Mouse (Mus musculus) hindbrain, embryonic 10.5 days (tissue): Measurements from ENCODE around the gene Tmem116. TPM values are rescaled to one million over a fixed set of nuclear protein-coding genes. Genes with fewer than 3 reads are reported as not detected.
"Not testable (repeated sequence)": the region's sequence is repeated elsewhere in the genome, so short reads cannot be mapped to it uniquely, and the experiment has no call there.

Experiments
- DNase-seq: peaks from one replicate; pipeline ENCODE4 v3.0.0-alpha.2; 2017; ENCODE audit warnings: low spot score
- H3K27ac ChIP-seq: fragments of 300-500 bp; sonication (generic); 2 replicates; pipeline ENCODE4 v1.5.1; 2016; ENCODE audit warnings: mild to moderate bottlenecking, moderate library complexity
- H3K27me3 ChIP-seq: fragments of 300-500 bp; sonication (generic); 2 replicates; pipeline ENCODE4 v1.6.1; 2016; ENCODE audit warnings: mild to moderate bottlenecking; ENCODE audit not compliant: poor library complexity, insufficient read depth, severe bottlenecking
- H3K36me3 ChIP-seq: fragments of 300-500 bp; sonication (generic); 2 replicates; pipeline ENCODE4 v1.6.1; 2016; ENCODE audit warnings: mild to moderate bottlenecking, moderate library complexity
- H3K4me1 ChIP-seq: fragments of 300-500 bp; sonication (generic); replicated peaks from 2 replicates; pipeline ENCODE4 v1.6.1; 2016; ENCODE audit warnings: mild to moderate bottlenecking
- H3K4me3 ChIP-seq: fragments of 300-500 bp; sonication (generic); 2 replicates; pipeline ENCODE4 v1.5.1; 2016; ENCODE audit warnings: mild to moderate bottlenecking, moderate library complexity
- H3K9me3 ChIP-seq: fragments of 300-500 bp; sonication (generic); 2 replicates; pipeline ENCODE4 v1.6.1; 2016; ENCODE audit warnings: mild to moderate bottlenecking, moderate library complexity
- WGBS: fragments of 180-500 bp; shearing (Covaris S2); methylation state at CpG from one replicate; pipeline ENCODE4 v1.1.7; 2016; 5-methylcytosine and 5-hydroxymethylcytosine counted together
- polyA plus RNA-seq: library from polyadenylated mRNA; unstranded; fragments of >200 nt; fragmentation: Nextera tagmentation; extraction: Ambion mirVana; gene quantifications from 2 replicates; pipeline ENCODE4 v1.2.1, GENCODE M21; 2016

The Tmem116 gene
- polyA plus RNA-seq, 1 experiment from 2014 or later: 0.93 TPM

DNA sequence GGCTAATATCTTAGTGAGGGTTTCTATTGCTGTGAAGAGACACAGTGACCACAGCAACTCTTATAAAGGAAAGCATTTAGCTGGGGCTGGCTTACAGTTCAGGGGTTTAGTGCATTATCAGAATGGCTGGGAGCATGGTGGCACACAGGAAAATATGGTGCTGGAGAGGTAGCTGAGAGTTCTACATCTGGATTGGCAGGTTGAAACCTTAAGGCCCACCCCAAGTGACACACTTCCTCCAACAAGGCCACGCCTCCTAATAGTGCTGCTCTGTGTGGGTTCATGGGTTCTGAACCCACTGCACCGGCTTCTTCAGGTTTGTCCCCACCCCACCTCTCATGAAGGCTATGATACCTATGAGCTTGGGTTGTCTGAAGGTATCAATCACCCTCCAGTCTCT lies 20.7 kb downstream of the Tmem116 start:
- Histone ChIP-seq H3K4me3 (no peak overlapping the region), H3K36me3 (no peaks in the 10 kb centered on the region), H3K27me3 (no peaks in the 10 kb centered on the region), H3K27ac (no peak overlapping the region), H3K4me1 (0 out of 2 replicates have a peak, but pooled peaks cover 8% of the 10 kb centered on the region), H3K9me3 (no peaks in the 10 kb centered on the region)
- DNase-seq: no peak
- WGBS: 86% methylated on average over 2 of the region's 2 CpGs

GRCm38 (mm10) chr5:121474610-121475009 lies 22.9 kb downstream of the Tmem116 start:
- DNase-seq: no peak
- H3K9me3 ChIP-seq: no peaks in the 10 kb centered on the region
- H3K4me3 ChIP-seq: no peak overlapping the region
- no peaks in the 10 kb centered on the region for H3K27me3 ChIP-seq
- whole genome bisulfite sequencing: 81% methylated on average over 7 of the region's 7 CpGs
- no peaks in the 10 kb centered on the region for H3K36me3 ChIP-seq
- H3K4me1 ChIP-seq: 0 out of 2 replicates have a peak, but pooled peaks cover 8% of the 10 kb centered on the region
- H3K27ac ChIP-seq: no peak overlapping the region

- H3K27me3 ChIP-seq: no peaks in the 10 kb centered on the region
- no peak for DNase-seq
- H3K4me3 ChIP-seq: no peak overlapping the region
- H3K27ac ChIP-seq: no peak overlapping the region
- H3K4me1 ChIP-seq: 0 out of 2 replicates have a peak, but pooled peaks cover 8% of the 10 kb centered on the region
- no peaks in the 10 kb centered on the region for H3K36me3 ChIP-seq
- 92% methylated on average over 1 of the region's 1 CpGs for whole genome bisulfite sequencing
- no peaks in the 10 kb centered on the region for H3K9me3 ChIP-seq
Observed at GRCm38 (mm10) chr5:121476040-121476439, 24.3 kb downstream of the Tmem116 start.

- Histone ChIP-seq H3K9me3 (no peaks in the 10 kb centered on the region), H3K36me3 (no peaks in the 10 kb centered on the region), H3K4me1 (no peaks in the 10 kb centered on the region), H3K27ac (no peak overlapping the region), H3K4me3 (no peak overlapping the region), H3K27me3 (no peaks in the 10 kb centered on the region)
- 42% methylated on average over 3 of the region's 3 CpGs for WGBS
- no peak for DNase-seq
Observed at GRCm38 (mm10) chr5:121477680-121478079, 26.0 kb downstream of the Tmem116 start.

- Histone ChIP-seq H3K27me3 (no peaks in the 10 kb centered on the region), H3K9me3 (no peaks in the 10 kb centered on the region), H3K27ac (no peak overlapping the region), H3K4me1 (no peaks in the 10 kb centered on the region), H3K36me3 (no peaks in the 10 kb centered on the region), H3K4me3 (no peak overlapping the region)
- DNase-seq: no peak
- WGBS: 88% methylated on average over 5 of the region's 5 CpGs
Observed at GRCm38 (mm10) chr5:121484801-121485200, 33.1 kb downstream of the Tmem116 start.

DNA sequence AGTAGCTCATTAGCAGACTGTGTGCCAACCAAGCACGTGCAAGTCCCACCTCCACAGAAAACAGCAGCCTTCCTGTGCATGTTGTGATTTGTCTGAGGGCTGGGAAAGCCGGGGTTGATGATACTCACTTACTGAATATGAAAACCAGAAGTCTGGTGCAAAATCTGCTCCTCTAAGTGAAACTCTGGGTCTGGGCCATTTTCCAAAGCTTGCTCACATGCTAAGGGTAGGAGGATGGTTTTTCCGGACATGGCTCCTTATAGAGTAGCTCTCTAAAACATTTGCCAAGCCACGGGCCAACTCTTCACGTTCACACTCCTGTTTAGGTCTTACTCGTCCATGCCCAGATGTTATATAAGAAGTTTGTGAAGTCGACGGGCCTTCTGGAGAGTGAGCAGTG lies 41.6 kb downstream of the Tmem116 start:
- WGBS: 79% methylated on average over 8 of the region's 8 CpGs

GRCm38 (mm10) chr5:121500719-121501118 lies 49.0 kb downstream of the Tmem116 start:
- no peaks in the 10 kb centered on the region for H3K27me3 ChIP-seq
- no peak for DNase-seq
- WGBS: 75% methylated on average over 7 of the region's 7 CpGs
- H3K36me3 ChIP-seq: no peaks in the 10 kb centered on the region
- no peaks in the 10 kb centered on the region for H3K9me3 ChIP-seq
- no peak overlapping the region for H3K27ac ChIP-seq
- no peaks in the 10 kb centered on the region for H3K4me1 ChIP-seq
- H3K4me3 ChIP-seq: no peak overlapping the region

More for the DNA sequence above, 41.6 kb downstream of the Tmem116 start:
- no peak for DNase-seq
- no peaks in the 10 kb centered on the region for H3K27me3 ChIP-seq
- H3K9me3 ChIP-seq: no peaks in the 10 kb centered on the region
- no peaks in the 10 kb centered on the region for H3K36me3 ChIP-seq
- no peaks in the 10 kb centered on the region for H3K4me1 ChIP-seq
- H3K27ac ChIP-seq: no peak overlapping the region
- no peak overlapping the region for H3K4me3 ChIP-seq

- not testable (repeated sequence) for H3K36me3 ChIP-seq, DNase-seq, H3K4me3 ChIP-seq, H3K4me1 ChIP-seq, H3K27ac ChIP-seq, H3K9me3 ChIP-seq, H3K27me3 ChIP-seq
- WGBS: 79% methylated on average over 11 of the region's 17 CpGs
Observed at GRCm38 (mm10) chr5:121501424-121501996, 49.8 kb downstream of the Tmem116 start.

DNA sequence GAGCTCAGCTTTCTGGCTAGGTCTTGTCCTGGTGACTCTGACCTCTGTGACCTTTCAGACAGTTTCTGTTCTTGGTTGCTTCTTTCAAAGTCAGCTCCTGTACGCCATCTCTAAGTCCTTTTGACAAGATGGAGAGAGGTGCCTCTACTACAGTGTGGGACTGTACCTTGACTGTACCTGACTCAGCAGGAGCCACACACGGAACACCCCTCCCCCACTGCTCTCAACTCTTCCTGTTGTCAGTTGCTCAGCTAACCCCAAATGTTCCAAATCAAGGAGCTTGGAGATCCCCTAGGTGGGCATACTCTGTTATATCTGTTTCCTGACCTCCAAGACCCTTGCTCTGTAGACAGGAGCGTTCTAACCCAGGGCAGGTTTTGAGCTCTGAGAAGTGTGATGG lies 51.5 kb downstream of the Tmem116 start, which contains the start of gene Adam1b:
Gene Adam1b (minus strand): TSS at position 205 of the 400 bp plus-strand sequence.
- WGBS: 84% methylated on average over 3 of the region's 3 CpGs
- Histone ChIP-seq H3K27ac (no peak within 1 kb of the TSS), H3K4me3 (no peak within 1 kb of the TSS), H3K36me3 (no peaks in the 10 kb centered on the region), H3K9me3 (no peaks in the 10 kb centered on the region), H3K27me3 (no peaks in the 10 kb centered on the region), H3K4me1 (no peaks in the 10 kb centered on the region)
- no peak for DNase-seq

DNA sequence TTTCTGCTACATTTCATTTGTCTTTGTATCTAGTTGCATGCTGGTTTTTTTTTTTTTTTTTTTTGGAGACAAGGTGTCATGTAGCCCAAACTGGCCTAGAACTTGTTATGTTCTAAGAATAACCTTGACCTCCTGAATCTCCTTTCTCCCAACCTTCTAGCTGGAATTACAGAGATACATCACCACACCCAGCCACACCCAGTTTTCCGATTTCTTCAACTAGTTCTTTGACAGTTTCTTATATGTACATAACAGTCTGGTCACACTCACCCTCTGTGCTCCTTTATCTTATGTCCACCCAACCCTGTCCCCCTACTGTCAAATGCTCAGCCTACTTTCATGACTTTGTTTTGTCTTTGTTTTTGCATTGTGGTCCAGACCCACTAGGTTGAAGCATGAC lies 55.2 kb downstream of the Tmem116 start:
- 92% methylated on average over 1 of the region's 1 CpGs for WGBS
- no peak for DNase-seq
- H3K4me1 ChIP-seq: no peaks in the 10 kb centered on the region
- no peaks in the 10 kb centered on the region for H3K27me3 ChIP-seq
- H3K4me3 ChIP-seq: no peak overlapping the region
- no peak overlapping the region for H3K27ac ChIP-seq
- H3K36me3 ChIP-seq: no peaks in the 10 kb centered on the region
- H3K9me3 ChIP-seq: no peaks in the 10 kb centered on the region

DNA sequence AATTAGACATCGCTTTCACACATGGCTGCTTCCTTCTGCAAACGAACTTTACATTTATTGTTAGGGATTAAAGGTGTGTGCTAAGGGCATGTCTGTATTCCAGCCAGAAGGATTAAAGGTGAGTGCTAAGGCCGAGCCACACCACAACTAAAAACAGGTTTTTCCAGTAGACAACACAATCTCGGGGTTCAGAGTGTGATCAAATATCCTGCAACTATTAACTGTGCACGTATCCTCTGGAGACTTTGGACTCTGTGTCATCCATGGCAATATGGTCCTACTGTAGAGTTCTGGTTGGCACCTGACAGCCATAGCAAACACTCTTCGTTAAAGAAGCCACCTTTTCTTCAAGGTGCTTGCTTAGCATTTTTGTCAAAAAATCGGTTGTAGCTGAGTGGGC lies 58.3 kb downstream of the Tmem116 start:
- H3K27ac ChIP-seq: no peak overlapping the region
- no peaks in the 10 kb centered on the region for H3K9me3 ChIP-seq
- H3K27me3 ChIP-seq: no peaks in the 10 kb centered on the region
- H3K36me3 ChIP-seq: no peaks in the 10 kb centered on the region
- no peaks in the 10 kb centered on the region for H3K4me1 ChIP-seq
- DNase-seq: no peak
- WGBS: 86% methylated on average over 7 of the region's 7 CpGs
- no peak overlapping the region for H3K4me3 ChIP-seq

DNA sequence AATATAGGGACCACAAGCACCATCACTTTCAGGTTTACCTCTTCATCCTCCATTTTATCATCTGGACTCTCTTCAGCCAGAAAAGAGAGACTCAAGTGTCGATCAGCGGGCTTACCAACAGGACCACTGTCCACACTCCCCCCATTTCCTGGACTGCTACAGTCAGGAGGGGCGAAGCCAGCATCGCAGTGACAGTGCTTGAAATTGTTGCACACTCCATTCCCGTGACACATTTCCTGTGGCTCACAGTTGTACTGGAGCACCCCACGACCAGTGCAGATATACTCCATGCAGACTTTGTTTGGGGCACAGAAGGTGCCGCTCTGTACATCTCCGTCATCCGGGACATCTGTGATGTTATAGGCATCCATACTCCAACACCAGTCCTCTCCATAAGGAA lies 67.3 kb downstream of the Tmem116 start:
- H3K9me3 ChIP-seq: no peaks in the 10 kb centered on the region
- no peaks in the 10 kb centered on the region for H3K4me1 ChIP-seq
- H3K27ac ChIP-seq: no peak overlapping the region
- H3K27me3 ChIP-seq: no peaks in the 10 kb centered on the region
- WGBS: 95% methylated on average over 9 of the region's 9 CpGs
- no peak for DNase-seq
- H3K36me3 ChIP-seq: peaks cover 58% of the 10 kb centered on the region
- no peak overlapping the region for H3K4me3 ChIP-seq

GRCm38 (mm10) chr5:121519758-121520157 lies 68.1 kb downstream of the Tmem116 start:
- not testable (repeated sequence) for H3K4me3 ChIP-seq, H3K27ac ChIP-seq, DNase-seq, H3K27me3 ChIP-seq, H3K4me1 ChIP-seq, H3K9me3 ChIP-seq
- peaks cover 66% of the 10 kb centered on the region for H3K36me3 ChIP-seq
- 91% methylated on average over 11 of the region's 17 CpGs for WGBS
